Mouse (Mus musculus) lung, postnatal 0 days (tissue): ENCODE results near the gene Uncx. TPM values are rescaled to one million over a fixed set of nuclear protein-coding genes. Genes with fewer than 3 reads are reported as not detected.

ENCODE experiments used
- ATAC-seq: fragments of 200-750 bp; cut with Nextera tagmentation; 2 replicates; pipeline ENCODE4 v1.8.0; 2017; ENCODE audit warnings: moderate library complexity
- DNase-seq: peaks from one replicate; pipeline ENCODE4 v3.0.0-alpha.2; 2016; ENCODE audit warnings: low spot score
- H3K27ac ChIP-seq: fragments of 300-500 bp; sonication (generic); 2 replicates; pipeline ENCODE4 v1.5.1; 2014; ENCODE audit warnings: antibody characterized with exemption, mild to moderate bottlenecking, low read length, mixed read lengths
- H3K27me3 ChIP-seq: fragments of 300-500 bp; sonication (generic); replicated peaks from 2 replicates; pipeline ENCODE4 v1.6.1; 2014; ENCODE audit warnings: low read length, mixed read lengths; ENCODE audit not compliant: insufficient read depth
- H3K36me3 ChIP-seq: fragments of 300-500 bp; sonication (generic); 2 replicates; pipeline ENCODE4 v1.6.1; 2014; ENCODE audit warnings: low read length, mixed read lengths; ENCODE audit not compliant: insufficient read depth
- H3K4me1 ChIP-seq: fragments of 300-500 bp; sonication (generic); 2 replicates; pipeline ENCODE4 v1.6.1; 2014; ENCODE audit warnings: antibody characterized with exemption, low read depth, low read length, mixed read lengths; ENCODE audit not compliant: insufficient read depth
- H3K4me2 ChIP-seq: fragments of 300-500 bp; sonication (generic); replicated peaks from 2 replicates; pipeline ENCODE4 v1.6.1; 2014; ENCODE audit warnings: low read depth, mild to moderate bottlenecking, low read length, moderate library complexity, mixed read lengths
- H3K4me3 ChIP-seq: fragments of 300-500 bp; sonication (generic); 2 replicates; pipeline ENCODE4 v1.5.1; 2014; ENCODE audit warnings: low read depth, low read length
- H3K9ac ChIP-seq: fragments of 300-500 bp; sonication (generic); replicated peaks from 2 replicates; pipeline ENCODE4 v1.6.1; 2014; ENCODE audit warnings: low read depth, mild to moderate bottlenecking
- H3K9me3 ChIP-seq: fragments of 300-500 bp; sonication (generic); 2 replicates; pipeline ENCODE4 v1.6.1; 2016; ENCODE audit warnings: low read length, mixed read lengths
- CTCF ChIP-seq: IDR thresholded peaks from 2 replicates; pipeline ENCODE4 v1.5.1; 2016; ENCODE audit warnings: antibody characterized with exemption, mild to moderate bottlenecking
- EP300 ChIP-seq: IDR thresholded peaks from 2 replicates; pipeline ENCODE4 v1.6.1; 2016; ENCODE audit warnings: antibody characterized with exemption, mild to moderate bottlenecking, control low read depth
- WGBS: fragments of 180-500 bp; shearing (Covaris S2); extraction: QIAGEN DNeasy Blood & Tissue Kit; methylation state at CpG from one replicate; pipeline ENCODE4 v1.1.7; 2014; 5-methylcytosine and 5-hydroxymethylcytosine counted together
- polyA plus RNA-seq: library from polyadenylated mRNA; unstranded; fragments of >200 nt; fragmentation: Nextera tagmentation; extraction: Ambion mirVana; gene quantifications from 2 replicates; pipeline ENCODE4 v1.2.1, GENCODE M21; 2015

Uncx gene
- polyA plus RNA-seq: not detected in 2 replicates

- peaks cover 86% of the 10 kb centered on the region for H3K27me3 ChIP-seq
- peak within 1 kb of the TSS; percentile 12 for H3K4me3 ChIP-seq
- no peak within 1 kb of the TSS for H3K27ac ChIP-seq
- H3K4me2 ChIP-seq: no peak within 1 kb of the TSS; the same call in 1 of the 2 replicates
- no peaks in the 10 kb centered on the region for H3K36me3 ChIP-seq
- H3K4me1 ChIP-seq: no peaks in the 10 kb centered on the region
- DNase-seq (no peak), ATAC-seq (no peak)
- WGBS: 4% methylated on average over 15 of the region's 15 CpGs
- no peak within 1 kb of the TSS for H3K9ac ChIP-seq
- H3K9me3 ChIP-seq: no peaks in the 10 kb centered on the region
- TF ChIP-seq EP300 (no peak), CTCF (no peak)
These were observed at the start of gene Uncx for GRCm38 (mm10) chr5:139543214-139543613. Uncx (plus strand) TSS chr5:139543494.

GRCm38 (mm10) chr5:139493690-139494089, 49.6 kb upstream of the Uncx start:
- DNase-seq (no peak), ATAC-seq (no peak)
- WGBS: 49% methylated on average over 5 of the region's 5 CpGs
- Histone ChIP-seq H3K27me3 (no peaks in the 10 kb centered on the region), H3K4me1 (no peaks in the 10 kb centered on the region), H3K9me3 (no peaks in the 10 kb centered on the region), H3K4me2 (no peak overlapping the region), H3K9ac (no peak overlapping the region), H3K36me3 (no peaks in the 10 kb centered on the region), H3K4me3 (no peak overlapping the region), H3K27ac (no peak overlapping the region)
- no peak for TF ChIP-seq EP300
- no peak for TF ChIP-seq CTCF

GRCm38 (mm10) chr5:139495019-139495669, 48.1 kb upstream of the Uncx start:
- Histone ChIP-seq H3K27ac (no peak overlapping the region), H3K27me3 (no peaks in the 10 kb centered on the region), H3K4me3 (no peak overlapping the region), H3K36me3 (no peaks in the 10 kb centered on the region), H3K4me1 (no peaks in the 10 kb centered on the region), H3K9ac (no peak overlapping the region), H3K9me3 (no peaks in the 10 kb centered on the region), H3K4me2 (no peak overlapping the region)
- ATAC-seq (no peak), DNase-seq (no peak)
- TF ChIP-seq CTCF (no peak), EP300 (no peak)
- WGBS: 26% methylated on average over 21 of the region's 22 CpGs

GRCm38 (mm10) chr5:139496939-139497338, 46.4 kb upstream of the Uncx start:
- H3K9me3 ChIP-seq: no peaks in the 10 kb centered on the region
- DNase-seq (no peak), ATAC-seq (no peak)
- no peak overlapping the region for H3K4me3 ChIP-seq
- no peaks in the 10 kb centered on the region for H3K36me3 ChIP-seq
- H3K4me2 ChIP-seq: no peak overlapping the region
- H3K9ac ChIP-seq: no peak overlapping the region
- no peak overlapping the region for H3K27ac ChIP-seq
- TF ChIP-seq CTCF: no peak
- TF ChIP-seq EP300: no peak
- 55% methylated on average over 5 of the region's 5 CpGs for WGBS
- no peaks in the 10 kb centered on the region for H3K4me1 ChIP-seq
- no peaks in the 10 kb centered on the region for H3K27me3 ChIP-seq

GRCm38 (mm10) chr5:139498791-139499190, 44.5 kb upstream of the Uncx start:
- no peak for ATAC-seq

GRCm38 (mm10) chr5:139502281-139502680, 41.0 kb upstream of the Uncx start:
- TF ChIP-seq CTCF (no peak), EP300 (no peak)
- no peak overlapping the region for H3K4me3 ChIP-seq
- no peak overlapping the region for H3K9ac ChIP-seq
- no peak overlapping the region for H3K27ac ChIP-seq
- ATAC-seq (no peak), DNase-seq (no peak)
- WGBS: 77% methylated on average over 14 of the region's 14 CpGs
- H3K4me2 ChIP-seq: no peak overlapping the region
- H3K9me3 ChIP-seq: no peaks in the 10 kb centered on the region
- no peaks in the 10 kb centered on the region for H3K4me1 ChIP-seq
- no peaks in the 10 kb centered on the region for H3K27me3 ChIP-seq
- H3K36me3 ChIP-seq: no peaks in the 10 kb centered on the region

More at GRCm38 (mm10) chr5:139498791-139499190, 44.5 kb upstream of the Uncx start:
- Histone ChIP-seq H3K27ac (no peak overlapping the region), H3K4me1 (no peaks in the 10 kb centered on the region), H3K9ac (no peak overlapping the region), H3K4me2 (no peak overlapping the region), H3K27me3 (no peaks in the 10 kb centered on the region), H3K9me3 (no peaks in the 10 kb centered on the region), H3K36me3 (no peaks in the 10 kb centered on the region), H3K4me3 (no peak overlapping the region)
- TF ChIP-seq EP300 (no peak), CTCF (no peak)
- no peak for DNase-seq
- 42% methylated on average over 5 of the region's 5 CpGs for WGBS
